Mouse (Mus musculus) R1 (cell line): ENCODE measurements around the gene Syce1.
"Not testable (repeated sequence)": the region's sequence is repeated elsewhere in the genome, so short reads cannot be mapped to it uniquely, and the experiment has no call there.

ENCODE experiments used
- DNase-seq: peaks from one replicate; pipeline ENCODE4 v3.0.0-alpha.2; 2018; ENCODE audit warnings: low read depth, low spot score

Syce1 gene

GRCm38 (mm10) chr7:140765888-140766739 lies 21.5 kb downstream of the Syce1 start:
- DNase-seq, result no peak

GRCm38 (mm10) chr7:140765391-140765790 lies 22.3 kb downstream of the Syce1 start:
- DNase-seq, result not testable (repeated sequence)

- no peak for DNase-seq
Measured at GRCm38 (mm10) chr7:140763447-140764020, 24.1 kb downstream of the Syce1 start, which contains the start of gene Cyp2e1. Gene Cyp2e1, plus strand, starts transcription at chr7:140763739.

GRCm38 (mm10) chr7:140760647-140761046 lies 27.0 kb downstream of the Syce1 start:
- DNase-seq, result no peak

- no peak for DNase-seq
Measured at GRCm38 (mm10) chr7:140756151-140756854, 31.3 kb downstream of the Syce1 start.

- DNase-seq, result no peak
Measured at GRCm38 (mm10) chr7:140754556-140754955, 33.1 kb downstream of the Syce1 start.

- no peak for DNase-seq
Measured at GRCm38 (mm10) chr7:140748827-140749160, 38.9 kb downstream of the Syce1 start.

GRCm38 (mm10) chr7:140748116-140748826 lies 39.4 kb downstream of the Syce1 start:
- no peak for DNase-seq

GRCm38 (mm10) chr7:140747402-140747801 lies 40.2 kb downstream of the Syce1 start:
- no peak for DNase-seq

GRCm38 (mm10) chr7:140733162-140733561 lies 54.5 kb downstream of the Syce1 start:
- no peak for DNase-seq
